Mouse (Mus musculus): ENCODE results near the gene Rbp7.

Rbp7 gene

DNA sequence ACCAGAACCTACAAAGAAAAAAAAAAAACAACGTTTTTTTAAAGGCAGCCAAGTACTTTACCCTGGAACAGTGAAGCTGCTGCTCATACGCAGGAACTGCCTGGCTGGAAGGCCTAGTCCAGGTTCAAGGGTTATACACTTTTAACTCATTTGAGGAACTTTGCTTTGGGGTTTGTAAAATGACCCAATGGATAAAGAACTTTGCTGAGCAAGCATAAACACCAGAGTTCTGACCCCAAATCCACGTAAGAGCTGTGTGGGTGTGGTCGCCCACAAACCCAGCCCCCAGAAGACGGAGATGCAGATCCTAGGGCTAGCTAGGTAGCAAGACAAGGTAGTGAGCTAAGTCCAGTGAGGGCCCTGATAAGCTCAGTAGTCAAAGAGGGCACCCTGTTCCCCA lies 47.3 kb downstream of the Rbp7 start:
- no peak for DNase-seq (ENCODE audit: low read depth, low spot score)

DNA sequence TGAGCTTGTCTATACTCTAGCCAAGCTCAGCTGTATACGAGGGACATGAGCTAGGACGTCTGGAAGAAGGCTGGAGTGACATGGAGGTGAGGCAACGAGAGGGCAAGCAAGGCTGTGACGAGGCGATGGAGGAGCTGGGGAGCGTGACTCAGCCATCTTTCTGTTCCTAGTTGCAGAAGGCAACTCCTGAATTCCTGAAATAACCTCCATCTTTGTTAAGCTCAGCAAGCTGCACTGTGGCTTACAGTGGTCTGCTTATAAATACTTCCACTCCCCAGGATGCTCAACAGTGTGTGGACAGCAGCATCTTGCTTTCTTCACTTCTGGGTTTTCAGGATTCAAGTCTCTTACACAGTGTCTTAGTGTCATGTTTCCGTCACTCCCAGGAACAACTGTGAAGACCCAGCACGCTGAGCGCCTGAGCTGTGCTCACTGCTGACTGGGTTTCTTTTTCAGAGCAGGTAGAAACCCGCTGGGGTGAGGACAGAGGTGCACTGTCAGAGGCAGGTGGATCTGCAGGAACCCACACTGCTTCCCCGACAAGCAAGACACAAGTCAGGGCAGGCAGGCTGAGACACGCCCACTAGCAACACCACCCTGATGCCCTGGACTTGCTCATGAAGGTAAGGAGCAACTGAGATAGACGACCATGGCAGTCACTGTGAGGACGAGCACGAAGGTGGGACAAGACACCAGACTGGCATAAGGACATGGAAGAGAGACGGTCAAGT lies 48.9 kb downstream of the Rbp7 start:
- DNase-seq (ENCODE audit: low read depth, low spot score), result no peak

DNA sequence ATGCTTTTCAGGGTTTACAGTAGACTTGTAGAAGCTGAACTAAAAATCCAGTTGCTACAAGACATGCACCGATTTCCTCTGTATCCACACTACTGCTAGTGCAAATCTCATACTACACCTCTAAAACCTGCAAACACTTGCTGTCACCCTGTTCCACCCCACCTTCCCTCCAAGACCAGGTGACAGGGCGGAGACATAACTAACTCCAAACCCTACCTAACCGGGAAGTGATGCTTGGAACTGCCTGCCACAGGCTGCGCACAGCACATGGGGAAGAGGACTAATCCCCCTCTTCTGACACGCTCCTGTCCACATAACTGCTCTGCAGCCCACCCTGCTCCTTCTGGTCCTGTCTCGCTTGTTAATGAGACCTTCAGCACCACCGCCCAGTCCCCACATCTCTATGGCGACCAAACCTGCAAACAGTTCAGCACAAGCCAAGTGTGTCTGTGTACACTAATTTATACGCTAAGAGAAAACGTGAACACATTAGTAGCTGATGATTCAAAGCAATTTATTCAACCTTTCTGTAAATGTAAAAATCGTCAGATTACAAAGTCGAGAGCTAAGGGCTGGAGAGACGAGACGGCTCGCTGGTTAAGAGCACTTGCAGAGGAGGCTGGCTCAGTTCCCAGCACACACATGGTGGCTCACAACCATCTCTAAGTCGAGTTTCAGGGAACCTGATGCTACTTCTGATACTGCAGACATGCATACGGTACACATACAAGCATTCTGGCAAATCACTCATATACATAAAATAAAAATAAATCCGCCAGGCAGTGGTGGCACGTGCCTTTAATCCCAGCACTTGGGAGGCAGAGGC lies 49.9 kb downstream of the Rbp7 start:
- DNase-seq (ENCODE audit: low read depth, low spot score), result no peak

DNA sequence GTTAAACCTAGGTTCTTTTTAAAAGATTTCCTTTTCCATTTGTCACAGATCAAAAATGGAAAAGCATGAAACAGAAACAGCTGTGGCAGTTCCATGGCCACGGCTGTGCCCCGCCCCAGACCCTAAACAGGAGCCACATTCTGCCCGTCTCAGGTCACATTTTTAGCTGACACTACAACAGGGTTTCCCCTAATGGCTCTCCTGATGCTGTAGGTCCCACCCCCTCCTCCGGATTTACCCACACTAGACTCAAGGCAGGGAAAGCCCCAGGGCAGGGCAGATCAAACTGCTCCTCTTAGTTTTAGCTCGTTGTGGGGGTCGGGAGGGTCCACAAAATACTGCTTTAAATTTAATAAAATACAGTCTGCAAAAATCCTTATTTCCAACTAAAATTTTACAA lies 51.7 kb downstream of the Rbp7 start:
- peak; percentile 66 for DNase-seq (ENCODE audit: low read depth, low spot score)

DNA sequence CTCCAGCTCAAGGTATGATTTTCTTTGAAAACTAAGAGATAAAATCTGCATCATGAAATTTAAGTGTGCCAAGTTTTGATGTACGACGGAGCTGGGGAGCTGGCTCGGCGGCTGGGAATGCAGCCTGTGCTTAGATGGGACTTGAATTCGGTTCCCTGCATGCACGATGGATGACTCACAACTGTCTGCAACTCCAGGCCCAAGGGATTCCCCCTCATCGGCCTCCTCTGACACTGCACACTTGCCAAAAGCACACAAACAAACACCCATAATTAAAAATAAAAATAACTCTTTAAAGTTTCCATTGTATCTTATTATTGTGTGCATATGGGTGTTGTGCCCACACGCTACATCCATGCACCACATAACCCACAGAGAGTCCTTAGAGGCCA lies 53.2 kb downstream of the Rbp7 start:
- peak; percentile 19 for DNase-seq (ENCODE audit: low read depth, low spot score)

DNA sequence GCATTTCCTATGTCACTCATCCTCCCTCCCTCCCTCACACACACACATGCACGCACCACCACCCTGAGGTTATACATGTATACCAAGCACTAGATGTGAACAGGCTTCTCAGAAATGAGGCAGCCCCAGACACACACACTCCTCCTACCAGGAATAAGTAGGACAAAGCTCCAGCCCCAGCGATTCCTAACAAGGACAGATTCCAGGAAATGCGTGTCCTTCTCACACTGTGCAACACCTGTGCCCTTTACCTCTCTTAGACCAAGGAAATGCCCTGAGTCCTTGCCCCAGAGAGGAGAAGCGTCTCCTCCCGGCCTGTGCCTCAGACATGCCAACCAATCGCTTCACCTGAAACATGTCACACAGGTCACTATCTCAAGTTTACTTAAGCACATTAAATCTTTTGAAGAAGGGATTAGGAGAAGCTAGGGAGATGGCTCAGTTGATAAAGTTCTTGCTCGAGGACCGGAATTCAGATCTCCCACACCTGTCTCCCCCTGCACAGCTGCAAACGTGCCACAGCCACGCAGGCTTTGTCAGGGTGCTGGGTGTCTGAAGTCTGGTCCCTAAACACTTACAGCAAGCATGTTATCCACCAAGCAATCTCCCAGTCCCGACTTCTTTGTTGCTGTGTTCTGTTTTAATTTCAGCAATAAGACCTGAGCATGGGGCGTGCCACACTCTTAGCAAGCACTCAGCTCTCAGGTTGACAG lies 53.7 kb downstream of the Rbp7 start:
- DNase-seq (ENCODE audit: low read depth, low spot score), result no peak
